Mouse (Mus musculus) brain, embryonic 18.5 days (tissue): ENCODE measurements around the gene Actl6a.

Experiments used
- DNase-seq: peaks from one replicate; pipeline ENCODE4 v3.0.0-alpha.2; 2012; ENCODE audit warnings: low read depth, low spot score

Actl6a gene

DNA sequence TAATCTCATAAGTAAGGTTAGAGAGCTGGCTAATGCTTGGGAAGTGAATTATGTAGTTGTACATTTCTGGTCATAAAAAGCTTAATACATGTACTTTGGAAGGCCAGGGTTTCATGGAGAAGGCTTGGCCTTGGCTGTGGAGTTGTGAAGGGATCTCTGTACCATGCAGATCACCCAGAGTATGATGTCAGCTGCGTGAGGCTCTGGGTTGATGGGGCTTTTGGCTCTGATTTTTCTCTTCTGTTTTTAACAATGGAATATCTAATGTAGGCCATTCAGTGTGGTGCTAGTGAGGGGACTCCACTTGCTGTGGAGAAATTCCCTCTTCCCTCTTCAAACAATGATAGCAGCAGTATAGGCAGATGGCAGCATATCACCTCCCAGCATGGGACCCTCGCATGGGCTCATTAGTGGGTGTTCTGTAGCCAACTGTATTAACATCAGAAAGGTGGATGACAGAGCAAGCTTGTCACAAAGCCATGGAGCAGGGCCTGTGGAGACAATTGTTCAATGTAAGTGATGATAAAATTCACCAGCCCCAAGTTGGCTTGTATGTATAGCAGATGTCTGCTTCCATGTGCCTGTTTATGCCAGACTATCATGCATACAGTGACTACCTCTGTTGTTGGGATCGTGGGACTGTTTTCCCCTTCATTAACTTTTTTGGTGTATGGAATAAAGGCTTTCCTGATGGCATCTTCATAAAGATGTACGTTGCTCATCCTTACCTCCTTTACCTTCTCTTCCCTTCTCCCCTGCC is 43.9 kb downstream of the Actl6a start:
- no peak for DNase-seq

DNA sequence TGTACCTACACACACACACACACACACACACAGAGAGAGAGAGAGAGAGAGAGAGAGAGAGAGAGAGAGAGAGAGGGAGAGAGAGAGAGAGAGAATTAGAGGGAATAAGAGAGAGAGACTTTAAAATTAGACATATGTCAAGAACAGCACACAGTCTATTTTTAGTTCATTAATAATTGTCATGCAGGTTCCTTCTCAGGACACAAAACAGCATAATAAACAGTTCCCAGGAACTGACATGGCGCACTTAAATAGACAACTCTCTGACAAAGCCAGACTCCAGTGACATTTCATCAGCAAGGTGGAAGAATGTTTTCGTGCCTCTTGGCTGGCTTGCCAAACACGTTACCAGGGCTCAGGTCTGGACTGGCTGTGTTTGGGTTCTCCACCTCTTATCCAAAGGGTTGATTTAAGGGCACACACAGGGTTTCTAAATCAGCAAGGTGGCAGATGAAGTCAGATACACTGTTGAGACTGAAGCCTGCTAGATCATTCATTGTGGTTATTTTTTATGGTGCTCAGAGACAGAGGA is 48.4 kb downstream of the Actl6a start:
- no peak for DNase-seq

DNA sequence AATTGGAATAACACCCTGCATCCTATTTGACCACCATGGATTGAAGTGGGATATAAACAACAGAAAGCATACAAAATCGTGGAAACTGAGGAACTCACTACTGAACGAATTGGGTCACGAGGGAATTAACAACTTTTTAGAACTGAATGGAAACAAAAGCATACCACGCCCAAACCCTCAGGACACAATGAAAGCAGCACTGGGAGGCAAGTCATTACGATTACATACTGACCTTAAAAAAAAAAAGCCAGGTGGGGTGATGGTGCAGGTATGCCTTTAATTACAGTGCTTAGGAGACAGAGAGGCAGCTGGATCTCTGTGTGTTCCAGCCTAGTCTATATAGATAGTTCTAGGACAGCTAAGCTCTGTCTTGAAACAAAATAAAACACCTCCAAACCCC is 53.1 kb downstream of the Actl6a start:
- no peak for DNase-seq

DNA sequence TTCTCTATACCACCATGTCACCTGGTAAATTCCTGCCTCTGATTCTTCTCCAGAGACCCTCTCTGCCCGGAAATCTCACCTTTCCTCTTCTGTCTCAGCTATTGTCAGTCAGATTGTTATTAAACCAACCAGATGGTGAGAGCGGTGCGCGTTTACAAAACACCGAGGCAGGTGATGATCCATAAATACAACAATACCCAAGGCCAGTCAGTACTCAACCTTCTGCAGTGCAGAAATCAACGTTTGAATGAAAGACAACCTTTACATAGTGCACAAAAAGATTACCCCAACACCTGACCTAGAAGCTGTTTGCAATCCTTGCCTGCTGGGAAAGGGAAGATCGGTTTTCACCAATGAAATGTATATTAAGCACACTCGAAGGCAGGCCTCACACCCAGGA is 56.9 kb downstream of the Actl6a start:
- DNase-seq = no peak

DNA sequence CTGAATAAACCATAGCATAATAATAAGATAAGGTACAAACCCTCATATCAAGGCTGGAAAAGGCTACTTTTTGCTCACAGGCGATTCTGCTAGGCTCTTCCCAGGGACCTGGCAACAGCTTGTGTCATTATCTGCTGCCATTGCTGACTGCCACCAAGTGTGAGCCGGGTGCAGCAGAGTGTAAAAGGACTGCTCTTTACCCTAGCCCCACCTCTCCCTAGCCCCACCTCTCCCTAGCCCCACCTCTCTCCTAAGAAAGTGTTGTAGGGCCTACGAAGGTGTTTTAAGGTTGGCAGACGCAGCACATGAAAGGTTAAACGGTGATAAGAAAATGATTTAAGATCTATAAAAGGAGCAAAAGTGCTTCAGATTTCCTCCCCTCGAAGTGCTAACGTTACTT is 57.8 kb downstream of the Actl6a start:
- no peak for DNase-seq

DNA sequence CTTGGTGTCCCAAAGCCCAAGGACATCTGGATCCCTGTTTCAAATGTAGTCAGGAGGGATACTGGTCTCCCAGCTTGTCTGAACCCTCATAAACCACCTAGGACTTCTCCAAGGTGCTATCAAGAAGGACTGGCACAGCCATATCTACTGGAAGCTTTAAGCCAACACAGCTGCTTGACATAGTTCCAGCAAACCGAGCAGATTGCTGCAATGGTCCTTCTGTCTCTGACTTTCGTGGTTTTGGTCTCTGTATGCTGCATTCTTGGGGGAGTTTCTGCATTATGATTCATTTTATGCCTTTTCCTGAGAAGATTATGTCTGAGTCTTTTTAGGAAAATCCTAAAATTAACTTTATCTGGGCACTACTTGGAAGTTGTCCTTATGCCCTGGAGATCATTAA is 64.7 kb downstream of the Actl6a start:
- DNase-seq = no peak
